ENCODE assay signal across 8 mouse cellular contexts in genomic region chr4:97773110-97773593, GRCm38 (mm10). TPM values are rescaled to one million over a fixed set of nuclear protein-coding genes. Genes with fewer than 3 reads are reported as not detected.
A peak's percentile ranks its signal among the peaks of the same experiment; 100 is the strongest.
DNase-seq lines count a peak whose midpoint lies in the region; ATAC-seq and TF ChIP-seq lines count a peak whose summit lies in the region.

No protein-coding gene starts in this region.

- H3K27ac ChIP-seq in bone marrow, adult 2 months (ENCODE audit: control insufficient read depth, insufficient read depth, low read depth, low read length, poor library complexity), result no peak overlapping the region
- peak overlapping the region; percentile 98 for H3K27ac ChIP-seq in embryonic facial prominence, embryonic 14.5 days (replicated peaks; ENCODE audit: low read depth, low read length)
- peak overlapping the region; percentile 90 for H3K27ac ChIP-seq in heart, adult 2 months
- H3K27ac ChIP-seq in kidney, adult 2 months (ENCODE audit: insufficient read depth, low read depth, low read length), result peak overlapping the region; percentile 97
- H3K27ac ChIP-seq in limb, embryonic 12.5 days, result peak overlapping the region; percentile 96
- H3K27ac ChIP-seq in midbrain, embryonic 14.5 days (replicated peaks; ENCODE audit: low read depth, low read length), result peak overlapping the region; percentile 83; the same call in 1 of the 2 replicates

- peak overlapping the region; percentile 67 for H3K4me2 ChIP-seq in embryonic facial prominence, embryonic 14.5 days (ENCODE audit: low read depth, low read length)
- H3K4me2 ChIP-seq in limb, embryonic 12.5 days, result peak overlapping the region; percentile 83
- H3K4me2 ChIP-seq in midbrain, embryonic 14.5 days (ENCODE audit: low read length), result peak overlapping the region; percentile 72

- WGBS in bone marrow, adult 2 months, result under 1% methylated on average over 14 of the region's 14 CpGs
- under 1% methylated on average over 14 of the region's 14 CpGs for WGBS in embryonic facial prominence, embryonic 14.5 days
- WGBS in heart, adult 2 months, result 0% methylated on average over 14 of the region's 14 CpGs
- under 1% methylated on average over 14 of the region's 14 CpGs for WGBS in kidney, adult 2 months
- under 1% methylated on average over 14 of the region's 14 CpGs for WGBS in limb, embryonic 12.5 days
- under 1% methylated on average over 14 of the region's 14 CpGs for WGBS in midbrain, embryonic 14.5 days

- peak overlapping the region; percentile 41 for H3K4me3 ChIP-seq in bone marrow, adult 2 months (replicated peaks; ENCODE audit: control insufficient read depth, low read depth, low read length)
- H3K4me3 ChIP-seq in embryonic facial prominence, embryonic 14.5 days (ENCODE audit: low read depth, low read length), result peak overlapping the region; percentile 49
- peak overlapping the region; percentile 59 for H3K4me3 ChIP-seq in heart, adult 2 months
- peak overlapping the region; percentile 41 for H3K4me3 ChIP-seq in kidney, adult 2 months (ENCODE audit: insufficient read depth, low read depth, low read length)
- peak overlapping the region; percentile 45 for H3K4me3 ChIP-seq in limb, embryonic 12.5 days (replicated peaks)
- peak overlapping the region; percentile 46 for H3K4me3 ChIP-seq in midbrain, embryonic 14.5 days (replicated peaks; ENCODE audit: low read depth, low read length)

- no peak for TF ChIP-seq CTCF in bone marrow, adult 2 months (IDR thresholded peaks at IDR 0.05; ENCODE audit: control insufficient read depth, insufficient read depth, low read length)
- no peak for TF ChIP-seq CTCF in heart, adult 2 months (IDR thresholded peaks at IDR 0.05)
- TF ChIP-seq CTCF in kidney, adult 2 months (conservative IDR thresholded peaks at IDR 0.05; ENCODE audit: insufficient read depth, insufficient read length, low read depth, low read length), result no peak

- peak overlapping the region; percentile 64 for H3K9ac ChIP-seq in embryonic facial prominence, embryonic 14.5 days (ENCODE audit: low read depth, low read length)
- peak overlapping the region; percentile 25; the same call in 1 of the 2 replicates for H3K9ac ChIP-seq in heart, adult 2 months (ENCODE audit: low read depth, low read length)
- H3K9ac ChIP-seq in limb, embryonic 12.5 days (replicated peaks), result no peak overlapping the region
- H3K9ac ChIP-seq in midbrain, embryonic 14.5 days (replicated peaks; ENCODE audit: low read length), result no peak overlapping the region

- H3K4me1 ChIP-seq in bone marrow, adult 2 months (ENCODE audit: control insufficient read depth, insufficient read depth, low read length), result no peaks in the 10 kb centered on the region; the same call in 1 of the 2 replicates
- H3K4me1 ChIP-seq in embryonic facial prominence, embryonic 14.5 days (ENCODE audit: control insufficient read depth, insufficient read depth, low read length), result peaks cover 15% of the 10 kb centered on the region
- peaks cover 6% of the 10 kb centered on the region for H3K4me1 ChIP-seq in heart, adult 2 months (ENCODE audit: control insufficient read depth, insufficient read depth, low read length)
- no peaks in the 10 kb centered on the region; the same call in 1 of the 2 replicates for H3K4me1 ChIP-seq in kidney, adult 2 months (ENCODE audit: control insufficient read depth, insufficient read depth, low read length)
- peaks cover 25% of the 10 kb centered on the region for H3K4me1 ChIP-seq in limb, embryonic 12.5 days (replicated peaks)
- peaks cover 10% of the 10 kb centered on the region; the same call in 1 of the 2 replicates for H3K4me1 ChIP-seq in midbrain, embryonic 14.5 days (ENCODE audit: control insufficient read depth, insufficient read depth, low read length)

- TF ChIP-seq POLR2A in bone marrow, adult 2 months (IDR thresholded peaks at IDR 0.05; ENCODE audit: borderline replicate concordance, control insufficient read depth, low read depth, low read length), result no peak
- TF ChIP-seq POLR2A in heart, adult 2 months (IDR thresholded peaks at IDR 0.05; ENCODE audit: insufficient read depth, low read depth, low read length), result peak; percentile 80
- TF ChIP-seq POLR2A in kidney, adult 2 months (IDR thresholded peaks at IDR 0.05; ENCODE audit: low read depth, low read length), result no peak

- DNase-seq in A20 (ENCODE audit: low read depth, low spot score), result peak; percentile 99
- peak; percentile 99 for DNase-seq in embryonic facial prominence, embryonic 14.5 days (ENCODE audit: low spot score)
- DNase-seq in heart, adult 2 months, result peak; percentile 82 to 92
- DNase-seq in kidney, adult 2 months, result peak; percentile 100
- peak; percentile 98 for DNase-seq in midbrain, embryonic 14.5 days
- peak; percentile 77 for DNase-seq in spleen, adult 12 weeks (ENCODE audit: low spot score)

- peak; percentile 61 for ATAC-seq in embryonic facial prominence, embryonic 14.5 days (ENCODE audit: low read depth)
- peak; percentile 38 for ATAC-seq in limb, embryonic 12.5 days (ENCODE audit: insufficient number of reproducible peaks, insufficient read depth, low FRiP score, low TSS enrichment, low read depth)
- peak; percentile 83 for ATAC-seq in midbrain, embryonic 14.5 days (ENCODE audit: low FRiP score, low TSS enrichment)

- H3K27me3 ChIP-seq in embryonic facial prominence, embryonic 14.5 days (replicated peaks; ENCODE audit: control insufficient read depth, insufficient read depth, low read length), result no peaks in the 10 kb centered on the region
- no peaks in the 10 kb centered on the region for H3K27me3 ChIP-seq in heart, adult 2 months (ENCODE audit: control insufficient read depth, insufficient read depth, low read length)
- H3K27me3 ChIP-seq in kidney, adult 2 months (replicated peaks; ENCODE audit: control insufficient read depth, insufficient read depth, low read length), result no peaks in the 10 kb centered on the region
- H3K27me3 ChIP-seq in limb, embryonic 12.5 days, result no peaks in the 10 kb centered on the region
- peaks cover 25% of the 10 kb centered on the region; the same call in 1 of the 2 replicates for H3K27me3 ChIP-seq in midbrain, embryonic 14.5 days (ENCODE audit: control insufficient read depth, insufficient read depth, low read length)

- intact Hi-C loops in heart, adult 2 months (cut with DNase I), result no loop called here

- no peaks in the 10 kb centered on the region for H3K9me3 ChIP-seq in embryonic facial prominence, embryonic 14.5 days (ENCODE audit: control insufficient read depth, low read length)
- no peaks in the 10 kb centered on the region for H3K9me3 ChIP-seq in limb, embryonic 12.5 days
- H3K9me3 ChIP-seq in midbrain, embryonic 14.5 days (ENCODE audit: control insufficient read depth, low read length), result no peaks in the 10 kb centered on the region

- H3K79me2 ChIP-seq in heart, adult 2 months (replicated peaks; ENCODE audit: control insufficient read depth, insufficient read depth, low read length), result no peaks in the 10 kb centered on the region

- TF ChIP-seq EP300 in heart, adult 2 months (IDR thresholded peaks at IDR 0.05; ENCODE audit: insufficient read depth, low read depth, low read length), result no peak

- H3K36me3 ChIP-seq in embryonic facial prominence, embryonic 14.5 days (ENCODE audit: control insufficient read depth, insufficient read depth, low read length), result no peaks in the 10 kb centered on the region
- H3K36me3 ChIP-seq in heart, adult 2 months (ENCODE audit: control insufficient read depth, insufficient read depth, low read length), result peaks cover 12% of the 10 kb centered on the region; the same call in 1 of the 2 replicates
- H3K36me3 ChIP-seq in kidney, adult 2 months (ENCODE audit: control insufficient read depth, insufficient read depth, low read length), result no peaks in the 10 kb centered on the region
- H3K36me3 ChIP-seq in limb, embryonic 12.5 days, result no peaks in the 10 kb centered on the region
- no peaks in the 10 kb centered on the region for H3K36me3 ChIP-seq in midbrain, embryonic 14.5 days (ENCODE audit: control insufficient read depth, insufficient read depth, low read length)

RNA-seq across cellular contexts. Expression of gene Nfia, which starts 0.6 kb away (rescaled TPM):
- 5.8 and 6.1 TPM in 2 replicates for polyA plus RNA-seq in bone marrow, adult 2 months (2011; ENCODE audit: insufficient read depth, insufficient read length, low replicate concordance, missing spikeins)
- polyA plus RNA-seq in embryonic facial prominence, embryonic 14.5 days (2014; fragmentation: Nextera tagmentation; extraction: Ambion mirVana), result 61.7 and 62.6 TPM in 2 replicates
- total RNA-seq in heart, adult 2 months (2021), result 100 to 1,000 TPM; 126 to 128 TPM
- polyA plus RNA-seq in heart, adult 2 months (2012; rRNA removed), result 70.3 and 75.6 TPM in 2 replicates
- polyA plus RNA-seq in kidney, adult 2 months (2012; rRNA removed), result 46.5 and 47.1 TPM in 2 replicates
- polyA plus RNA-seq in limb, embryonic 12.5 days (2016; fragmentation: Nextera tagmentation; extraction: Ambion mirVana), result 53.9 and 56.7 TPM in 2 replicates
- 30.1 and 37.2 TPM in 2 replicates for polyA plus RNA-seq in midbrain, embryonic 14.5 days (2014; fragmentation: Nextera tagmentation; extraction: Ambion mirVana)

RNA-seq across cellular contexts. Expression of gene E130114P18Rik, which starts 4.7 kb away (rescaled TPM):
- not detected in 2 replicates for polyA plus RNA-seq in bone marrow, adult 2 months (2011; ENCODE audit: insufficient read depth, insufficient read length, low replicate concordance, missing spikeins)
- polyA plus RNA-seq in embryonic facial prominence, embryonic 14.5 days (2014; fragmentation: Nextera tagmentation; extraction: Ambion mirVana), result 4.1 and 4.4 TPM in 2 replicates
- not detected for total RNA-seq in heart, adult 2 months (2021)
- 0.15 TPM in 1 of 2 replicates, not detected in the other for polyA plus RNA-seq in heart, adult 2 months (2012; rRNA removed)
- polyA plus RNA-seq in kidney, adult 2 months (2012; rRNA removed), result 0.10 and 0.45 TPM in 2 replicates
- 5.4 and 6.4 TPM in 2 replicates for polyA plus RNA-seq in limb, embryonic 12.5 days (2016; fragmentation: Nextera tagmentation; extraction: Ambion mirVana)
- polyA plus RNA-seq in midbrain, embryonic 14.5 days (2014; fragmentation: Nextera tagmentation; extraction: Ambion mirVana), result 22.4 and 23.6 TPM in 2 replicates

Comparison
In these comparisons a context has a peak if more than half of its experiments do, and no peak if none do; other contexts are left out.
1. H3K9ac ChIP-seq: peak in embryonic facial prominence, embryonic 14.5 days (single experiment) and heart, adult 2 months (single experiment); none in limb, embryonic 12.5 days (single experiment) and midbrain, embryonic 14.5 days (single experiment).
2. Peak in every context shown above with its lines, with median percentiles within 50 percentile points of each other: DNase-seq, H3K4me3 ChIP-seq, ATAC-seq and H3K4me2 ChIP-seq.